Mouse (Mus musculus) midbrain, embryonic 10.5 days (tissue): ENCODE measurements around the gene Il11ra1. TPM values are rescaled to one million over a fixed set of nuclear protein-coding genes. Genes with fewer than 3 reads are reported as not detected.
"Not testable (repeated sequence)": the region's sequence is repeated elsewhere in the genome, so short reads cannot be mapped to it uniquely, and the experiment has no call there.

Experiments
- DNase-seq: peaks from one replicate; pipeline ENCODE4 v3.0.0-alpha.2; 2017; ENCODE audit warnings: low spot score
- H3K27ac ChIP-seq: fragments of 300-500 bp; sonication (generic); replicated peaks from 2 replicates; pipeline ENCODE4 v1.5.1; 2016; ENCODE audit warnings: mild to moderate bottlenecking
- H3K27me3 ChIP-seq: fragments of 300-500 bp; sonication (generic); 2 replicates; pipeline ENCODE4 v1.6.1; 2016; ENCODE audit warnings: low read depth, mild to moderate bottlenecking; ENCODE audit not compliant: poor library complexity, severe bottlenecking
- H3K36me3 ChIP-seq: fragments of 300-500 bp; sonication (generic); 2 replicates; pipeline ENCODE4 v1.6.1; 2016; ENCODE audit warnings: mild to moderate bottlenecking, moderate library complexity
- H3K4me1 ChIP-seq: fragments of 300-500 bp; sonication (generic); 2 replicates; pipeline ENCODE4 v1.6.1; 2016
- H3K4me3 ChIP-seq: fragments of 300-500 bp; sonication (generic); 2 replicates; pipeline ENCODE4 v1.5.1; 2016; ENCODE audit warnings: mild to moderate bottlenecking, moderate library complexity
- H3K9me3 ChIP-seq: fragments of 300-500 bp; sonication (generic); replicated peaks from 2 replicates; pipeline ENCODE4 v1.6.1; 2016; ENCODE audit warnings: mild to moderate bottlenecking
- WGBS: fragments of 180-500 bp; shearing (Covaris S2); methylation state at CpG from one replicate; pipeline ENCODE4 v1.1.7; 2016; 5-methylcytosine and 5-hydroxymethylcytosine counted together
- polyA plus RNA-seq: library from polyadenylated mRNA; unstranded; fragments of >200 nt; fragmentation: Nextera tagmentation; extraction: Ambion mirVana; gene quantifications from 2 replicates; pipeline ENCODE4 v1.2.1, GENCODE M21; 2016

Il11ra1 gene
- polyA plus RNA-seq, 1 experiment from 2014 or later, result 69.0 TPM

- Histone ChIP-seq H3K9me3 (no peaks in the 10 kb centered on the region), H3K4me1 (peaks cover 83% of the 10 kb centered on the region), H3K36me3 (peaks cover 53% of the 10 kb centered on the region), H3K27ac (peak overlapping the region; percentile 85), H3K27me3 (no peaks in the 10 kb centered on the region), H3K4me3 (peak overlapping the region; percentile 46)
- DNase-seq, result peak; percentile 27
- WGBS, result 17% methylated on average over 6 of the region's 6 CpGs
Measured at GRCm38 (mm10) chr4:41682789-41683188, 17.0 kb upstream of the Il11ra1 start.

- 0% methylated on average over 8 of the region's 27 CpGs for WGBS
- H3K27me3 ChIP-seq, H3K9me3 ChIP-seq: not testable (repeated sequence)
- DNase-seq, result peak; percentile 41
- Histone ChIP-seq H3K4me1 (peaks cover 79% of the 10 kb centered on the region), H3K4me3 (peak overlapping the region; percentile 46), H3K36me3 (peaks cover 48% of the 10 kb centered on the region), H3K27ac (peak overlapping the region; percentile 85)
Measured at GRCm38 (mm10) chr4:41683303-41683702, 16.5 kb upstream of the Il11ra1 start.

GRCm38 (mm10) chr4:41684131-41684930 lies 15.5 kb upstream of the Il11ra1 start:
- Histone ChIP-seq H3K4me3 (peak overlapping the region; percentile 41), H3K36me3 (peaks cover 38% of the 10 kb centered on the region), H3K4me1 (peaks cover 78% of the 10 kb centered on the region), H3K27ac (peak overlapping the region; percentile 89)
- H3K9me3 ChIP-seq, H3K27me3 ChIP-seq: not testable (repeated sequence)
- WGBS, result under 1% methylated on average over 22 of the region's 27 CpGs
- peak; percentile 78 for DNase-seq

DNA sequence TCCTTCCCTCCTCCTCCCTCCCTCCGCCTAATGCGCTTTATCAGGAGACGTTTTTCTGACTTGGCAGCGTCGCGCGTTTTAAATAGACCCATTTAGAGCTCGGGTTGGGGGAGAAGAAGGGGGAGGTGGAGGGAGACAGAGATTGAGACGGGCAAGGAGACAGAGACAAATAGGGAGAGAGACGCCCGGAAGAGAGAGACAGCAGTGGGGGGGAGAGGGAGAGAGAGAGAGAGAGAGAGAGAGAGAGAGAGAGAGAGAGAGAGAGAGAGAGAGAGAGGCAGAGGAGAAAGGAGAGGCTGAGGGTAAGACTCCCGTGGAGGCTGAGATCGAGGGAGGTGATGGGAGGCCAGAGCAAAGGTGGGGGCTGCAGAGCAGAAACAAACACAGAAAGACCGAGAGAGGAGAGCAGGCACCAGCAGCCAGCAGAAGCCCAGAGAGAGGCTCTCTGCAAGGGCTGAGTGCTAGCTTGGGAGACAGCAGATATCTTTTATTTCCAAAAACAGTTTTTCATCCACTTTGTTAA lies 14.8 kb upstream of the Il11ra1 start:
- WGBS, result under 1% methylated on average over 12 of the region's 14 CpGs
- H3K9me3 ChIP-seq, H3K27me3 ChIP-seq: not testable (repeated sequence)
- Histone ChIP-seq H3K27ac (peak overlapping the region; percentile 89), H3K4me1 (peaks cover 72% of the 10 kb centered on the region), H3K36me3 (peaks cover 31% of the 10 kb centered on the region), H3K4me3 (peak overlapping the region; percentile 33; the same call in 1 of the 2 replicates)
- peak; percentile 52 for DNase-seq

DNA sequence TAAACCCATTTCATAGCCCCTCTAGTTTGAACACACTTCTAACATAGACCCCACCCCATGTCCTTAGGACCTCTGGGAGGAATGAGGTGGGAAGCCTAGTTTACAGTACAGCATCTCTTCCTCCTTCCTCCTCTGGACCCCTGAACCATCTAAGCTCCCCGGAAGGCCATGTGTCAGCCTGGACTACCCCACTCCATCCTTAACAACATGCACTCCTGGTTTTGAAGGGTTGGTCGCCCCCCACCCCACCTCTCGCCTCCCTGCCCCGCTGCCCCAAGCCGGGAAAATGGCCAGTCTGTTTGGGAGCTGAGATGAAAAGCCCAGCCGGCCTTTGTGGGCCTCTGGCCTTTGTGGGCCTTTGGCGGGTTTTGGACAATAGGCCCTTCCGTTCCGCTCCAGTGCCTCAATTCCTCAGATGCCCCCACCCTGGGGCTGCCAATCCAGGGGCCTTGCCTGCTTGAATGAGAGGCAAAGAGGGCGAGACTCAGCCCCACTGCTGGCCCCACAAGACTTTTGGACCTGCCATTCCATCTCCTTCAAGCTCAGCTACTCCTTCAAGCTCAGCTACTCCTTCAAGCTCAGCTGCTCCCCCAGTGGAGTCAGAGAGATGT lies 13.8 kb upstream of the Il11ra1 start:
- H3K9me3 ChIP-seq, result not testable (repeated sequence)

GRCm38 (mm10) chr4:41688562-41688961 lies 11.2 kb upstream of the Il11ra1 start:
- not testable (repeated sequence) for H3K9me3 ChIP-seq, H3K36me3 ChIP-seq, H3K27ac ChIP-seq, H3K27me3 ChIP-seq, H3K4me3 ChIP-seq, DNase-seq
- H3K4me1 ChIP-seq, result peaks cover 55% of the 10 kb centered on the region
- WGBS, result 60% methylated on average over 1 of the region's 1 CpGs

More for the DNA sequence above, 13.8 kb upstream of the Il11ra1 start:
- peak overlapping the region; percentile 14; the same call in 1 of the 2 replicates for H3K4me3 ChIP-seq
- peak overlapping the region; percentile 82 for H3K27ac ChIP-seq
- H3K4me1 ChIP-seq, result peaks cover 63% of the 10 kb centered on the region
- WGBS, result 17% methylated on average over 10 of the region's 10 CpGs
- peak; percentile 85 for DNase-seq
- H3K27me3 ChIP-seq, result not testable (repeated sequence)
- peaks cover 23% of the 10 kb centered on the region for H3K36me3 ChIP-seq

GRCm38 (mm10) chr4:41690014-41690413 lies 9.8 kb upstream of the Il11ra1 start:
- not testable (repeated sequence) for DNase-seq, H3K4me3 ChIP-seq, H3K27me3 ChIP-seq, H3K27ac ChIP-seq, H3K36me3 ChIP-seq, H3K9me3 ChIP-seq
- peaks cover 49% of the 10 kb centered on the region for H3K4me1 ChIP-seq
- WGBS, result no CpG with 5 or more reads among the region's 4 CpGs

DNA sequence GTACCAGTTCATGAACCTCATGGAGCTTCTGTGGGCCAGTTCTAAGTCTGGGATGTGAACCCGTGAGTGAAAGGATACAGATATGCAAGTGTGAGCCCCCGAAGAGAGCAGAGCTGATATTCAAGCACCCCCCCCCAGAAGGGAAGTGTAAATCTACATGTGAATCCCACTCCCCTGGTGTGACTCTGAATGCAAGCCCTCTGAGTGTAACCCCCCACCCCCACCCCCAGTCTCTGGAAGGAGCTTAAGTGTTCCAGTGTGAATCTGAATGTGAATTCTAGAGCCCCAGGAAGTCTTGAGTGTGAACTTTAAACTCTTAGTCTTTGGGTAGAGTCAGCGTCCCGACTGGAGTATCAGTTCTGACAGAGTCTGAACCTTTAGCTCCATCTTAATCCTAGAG lies 6.3 kb upstream of the Il11ra1 start:
- not testable (repeated sequence) for H3K36me3 ChIP-seq, H3K9me3 ChIP-seq, DNase-seq
- Histone ChIP-seq H3K27me3 (peaks cover 13% of the 10 kb centered on the region), H3K4me1 (peaks cover 31% of the 10 kb centered on the region), H3K27ac (peak overlapping the region; percentile 70; the same call in 1 of the 2 replicates), H3K4me3 (peak overlapping the region; percentile 48)
- WGBS, result 5% methylated on average over 4 of the region's 4 CpGs

DNA sequence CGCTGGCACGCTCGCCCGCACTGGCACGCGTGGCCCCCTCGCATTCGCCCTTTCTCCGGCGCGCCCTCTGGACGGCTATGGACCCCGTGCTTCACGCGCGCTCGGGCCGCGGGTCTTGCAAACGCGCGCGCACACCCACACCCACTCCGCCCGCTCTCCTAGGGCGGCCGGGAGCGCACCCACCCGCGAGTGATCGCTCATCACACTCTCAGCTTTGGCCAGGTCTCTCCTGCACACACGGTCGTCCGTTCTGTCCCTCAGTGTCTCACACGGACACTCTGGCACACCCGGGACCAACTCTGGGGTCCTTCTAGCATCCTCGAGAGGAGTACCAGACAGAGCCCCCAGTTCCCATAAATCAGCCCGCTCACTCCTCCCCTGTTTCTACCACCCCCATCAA lies 4.0 kb upstream of the Il11ra1 start:
- H3K4me1 ChIP-seq, result peaks cover 25% of the 10 kb centered on the region
- 4% methylated on average over 21 of the region's 38 CpGs for WGBS
- H3K9me3 ChIP-seq, H3K36me3 ChIP-seq, DNase-seq: not testable (repeated sequence)
- peak overlapping the region; percentile 44 for H3K4me3 ChIP-seq
- peaks cover 16% of the 10 kb centered on the region for H3K27me3 ChIP-seq
- peak overlapping the region; percentile 82 for H3K27ac ChIP-seq

DNA sequence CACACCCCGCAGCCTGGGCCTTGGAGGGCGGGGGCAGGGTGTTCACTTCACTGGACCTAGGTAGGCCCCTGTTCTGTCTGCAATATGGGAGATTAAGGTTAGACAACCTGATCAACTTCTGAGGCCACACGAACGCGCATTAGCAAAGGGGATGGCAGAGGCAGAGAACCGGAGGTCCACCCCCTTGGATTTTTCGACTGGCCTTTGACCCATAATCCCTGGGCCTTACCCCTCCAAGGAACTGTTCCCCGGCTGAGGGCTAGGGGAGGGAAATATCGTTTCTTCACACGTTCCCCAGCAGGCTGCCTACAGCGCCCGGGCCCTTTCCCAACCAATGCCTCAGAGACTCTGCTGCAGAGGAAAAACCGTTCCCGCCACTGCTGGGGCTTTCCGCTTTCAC lies 3.3 kb upstream of the Il11ra1 start:
- H3K36me3 ChIP-seq, H3K9me3 ChIP-seq, H3K4me3 ChIP-seq, DNase-seq: not testable (repeated sequence)
- 0 out of 2 replicates have a peak overlapping the region, but pooled peaks have one; percentile 59 for H3K27ac ChIP-seq
- peaks cover 25% of the 10 kb centered on the region for H3K4me1 ChIP-seq
- WGBS, result under 1% methylated on average over 15 of the region's 15 CpGs
- peaks cover 16% of the 10 kb centered on the region for H3K27me3 ChIP-seq

DNA sequence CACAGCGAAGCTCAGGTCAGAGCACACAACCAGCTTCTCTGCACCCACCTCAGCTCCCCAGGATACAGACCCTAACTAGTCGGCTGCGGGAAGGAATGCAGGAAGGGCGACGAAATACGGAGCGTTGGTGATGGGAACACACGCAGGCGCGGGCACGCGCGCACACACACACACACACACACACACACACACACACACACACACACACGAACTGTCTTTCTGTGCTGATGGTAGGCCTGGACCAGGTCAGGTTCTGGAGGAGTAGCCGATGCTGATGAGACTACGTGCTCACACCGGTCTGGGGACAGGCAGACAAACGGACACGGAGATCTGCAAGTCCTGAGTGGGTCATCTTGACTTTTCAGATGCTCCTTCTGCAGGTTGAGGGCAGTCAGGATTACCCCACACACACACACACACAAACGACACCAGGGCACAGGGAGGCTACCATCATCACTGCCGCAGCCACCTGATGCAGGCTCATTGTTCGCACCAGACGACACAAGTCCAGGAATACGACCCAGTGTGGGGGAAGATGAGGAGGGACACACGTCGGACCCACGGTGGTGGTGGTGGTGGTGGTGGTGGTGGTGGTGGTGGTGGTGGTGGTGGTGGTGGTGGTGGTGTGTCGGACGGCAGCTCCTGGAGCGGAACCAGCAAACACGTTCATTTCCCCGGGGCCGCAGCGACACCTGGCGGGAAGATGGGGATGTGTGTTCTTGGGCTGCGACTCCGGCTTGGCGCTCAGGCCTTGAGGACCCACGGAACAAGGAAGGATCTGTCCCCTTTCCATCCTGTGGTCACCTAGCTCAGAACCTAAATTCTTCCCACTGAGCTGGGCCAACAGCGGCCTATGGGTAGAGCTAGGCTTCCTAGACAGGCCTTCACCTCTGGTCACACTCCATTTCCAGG lies 2.6 kb upstream of the Il11ra1 start, which contains the start of gene Cntfr:
Gene Cntfr, minus strand, starts transcription at position 160 of the 912 bp plus-strand sequence.
- H3K36me3 ChIP-seq, H3K9me3 ChIP-seq: not testable (repeated sequence)
- peak within 1 kb of the TSS; percentile 44 for H3K4me3 ChIP-seq
- H3K27me3 ChIP-seq, result peaks cover 16% of the 10 kb centered on the region
- peak; percentile 86 for DNase-seq
- peaks cover 20% of the 10 kb centered on the region for H3K4me1 ChIP-seq
- WGBS, result 10% methylated on average over 34 of the region's 40 CpGs
- H3K27ac ChIP-seq, result peak within 1 kb of the TSS; percentile 82; the same call in 1 of the 2 replicates

- H3K27ac ChIP-seq, H3K9me3 ChIP-seq, DNase-seq, H3K36me3 ChIP-seq, H3K4me3 ChIP-seq: not testable (repeated sequence)
- 8% methylated on average over 26 of the region's 32 CpGs for WGBS
- peaks cover 11% of the 10 kb centered on the region for H3K4me1 ChIP-seq
- peaks cover 12% of the 10 kb centered on the region for H3K27me3 ChIP-seq
Measured at GRCm38 (mm10) chr4:41698421-41699016, 1.3 kb upstream of the Il11ra1 start.
